Mouse (Mus musculus): ENCODE results near the gene Plekhg2.

DNA sequence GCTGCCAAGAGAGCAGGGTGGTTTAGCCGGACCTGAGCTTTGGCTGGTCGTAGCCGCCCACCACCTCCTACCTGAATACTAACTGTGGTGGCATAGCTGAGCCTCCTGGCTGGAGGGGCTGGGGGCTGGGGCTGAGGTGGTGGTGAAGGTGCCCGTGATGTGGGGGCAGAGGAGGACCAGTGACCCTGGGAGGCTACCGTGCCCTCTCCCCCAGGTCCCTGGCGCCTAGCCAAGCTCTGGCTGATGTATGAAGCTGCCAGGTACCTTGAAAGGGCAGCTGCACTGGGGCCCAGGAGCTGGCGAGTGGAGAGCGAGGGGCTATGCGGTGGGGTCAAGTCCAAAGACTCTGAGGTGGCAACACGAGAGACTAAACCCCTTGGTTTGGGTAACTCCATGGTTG lies 12.5 kb downstream of the Plekhg2 start:
- TF ChIP-seq CTCF (IDR thresholded peaks at IDR 0.05) = no peak
- TF ChIP-seq EP300 (IDR thresholded peaks at IDR 0.05) = no peak
